Mouse (Mus musculus) stomach, adult 2 months (tissue): ENCODE data around the gene Mvk. TPM values are rescaled to one million over a fixed set of nuclear protein-coding genes. Genes with fewer than 3 reads are reported as not detected.

Source experiments
- polyA plus RNA-seq: library from polyadenylated mRNA; depleted of rRNA; stranded (reverse); fragments of >200 nt; gene quantifications from 2 replicates; pipeline ENCODE4 v1.2.3, GENCODE M21; 2012; rRNA removed

Gene Mvk
- 40.7 and 50.5 TPM in 2 replicates for polyA plus RNA-seq

DNA sequence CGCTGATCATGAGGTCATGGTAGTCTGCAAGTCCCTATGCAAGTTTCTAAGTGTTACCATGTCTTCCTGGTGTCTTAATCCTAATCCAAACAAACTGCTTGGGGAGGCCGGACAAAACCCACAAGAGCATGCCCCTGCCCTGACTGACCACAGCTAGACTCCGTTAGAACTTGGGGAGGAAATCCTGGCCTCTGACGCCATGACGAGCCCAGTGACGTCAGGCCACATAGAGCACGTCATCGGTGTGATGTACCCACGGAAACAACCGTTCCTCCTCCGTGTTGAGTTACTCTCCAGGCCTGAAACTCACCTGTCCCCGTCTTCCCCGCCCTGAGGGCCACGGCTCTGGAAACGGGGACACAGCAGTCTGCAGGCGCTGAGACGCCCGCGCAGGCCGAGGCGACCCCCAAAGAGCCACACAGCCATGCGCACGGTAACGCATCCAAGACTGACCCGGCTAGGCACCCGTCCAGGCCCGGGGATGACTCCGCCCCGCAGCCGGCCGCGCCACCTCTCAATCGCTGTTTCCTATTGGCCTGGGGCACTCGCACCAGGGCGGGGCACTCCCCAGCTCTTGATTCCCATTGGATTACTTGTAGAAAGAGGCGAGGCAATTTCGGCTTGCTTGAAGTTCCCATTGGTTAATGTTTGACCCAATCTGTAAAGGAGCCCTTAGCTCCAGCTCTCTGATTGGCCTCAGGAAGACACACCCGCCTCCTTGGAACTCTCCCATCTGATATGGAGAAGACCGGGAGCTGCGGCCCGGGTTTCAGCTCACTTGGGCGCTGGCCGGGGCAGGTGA is at the start of gene Mvk, which contains the start of gene Mmab:
Mvk (plus strand) TSS at position 704 of the 802 bp plus-strand sequence.
Mmab (minus strand) TSS at position 495 of the 802 bp plus-strand sequence.

Other genes with a start within 250 kb of the Mvk start
- gene Foxn4, start 170.5 kb upstream of the Mvk start, polyA plus RNA-seq = not detected in 2 replicates
- 0.14 and 1.1 TPM in 2 replicates for gene Myo1h, start 155.1 kb upstream of the Mvk start, polyA plus RNA-seq
- 66.1 and 69.2 TPM in 2 replicates for gene Kctd10, start 63.8 kb upstream of the Mvk start, polyA plus RNA-seq
- 46.2 and 47.8 TPM in 2 replicates for gene Ube3b, start 63.7 kb upstream of the Mvk start, polyA plus RNA-seq
- 6.1 and 6.2 TPM in 2 replicates for gene Mmab, start 209 bp upstream of the Mvk start, polyA plus RNA-seq
- gene Fam222a, start 123.7 kb downstream of the Mvk start, polyA plus RNA-seq = 2.9 and 3.4 TPM in 2 replicates
- 5.7 and 5.9 TPM in 2 replicates for gene Trpv4, start 214.2 kb downstream of the Mvk start, polyA plus RNA-seq
- gene Gltp, start 246.7 kb downstream of the Mvk start, polyA plus RNA-seq = 221 and 237 TPM in 2 replicates